Mouse (Mus musculus) adipocyte (in vitro differentiated cells): ENCODE measurements around the gene Hras.

Experiments used
- DNase-seq: peaks from one replicate; pipeline ENCODE4 v3.0.0-alpha.2; 2016; ENCODE audit warnings: low spot score

Hras gene

DNA sequence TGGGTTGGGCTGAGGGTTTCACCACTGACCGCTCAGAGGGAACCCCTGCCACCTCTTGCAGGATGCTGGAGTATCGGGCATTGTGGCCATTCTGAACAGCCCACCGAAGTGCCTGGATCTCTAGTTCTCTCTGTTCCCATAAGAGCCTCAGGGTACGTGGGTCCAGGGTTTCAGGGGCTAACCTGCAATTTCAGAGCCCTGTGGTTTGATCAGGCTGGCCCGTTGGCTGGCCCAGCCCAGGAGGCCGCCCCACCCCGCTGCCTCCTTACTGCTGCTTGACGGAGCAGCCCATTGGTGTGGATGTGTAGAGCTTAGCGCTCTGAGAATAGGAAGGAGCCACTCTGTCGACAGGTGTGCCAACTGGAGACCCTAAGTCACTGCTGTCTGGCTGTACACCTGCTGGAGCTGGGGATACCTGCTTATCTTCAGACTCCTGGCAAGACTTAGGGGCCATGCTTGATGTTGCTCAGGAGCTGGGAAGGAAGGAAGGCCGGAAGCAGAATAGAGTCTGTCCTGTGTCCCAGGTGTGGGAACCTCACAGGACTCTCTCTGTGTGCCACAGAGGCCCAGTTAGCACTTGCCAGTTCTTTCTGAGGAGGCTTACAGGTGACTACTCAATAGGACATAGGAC is 19.9 kb upstream of the Hras start, which contains the start of gene Lmntd2:
TSS of gene Lmntd2 (minus strand) at position 476 of the 631 bp plus-strand sequence.
- no peak for DNase-seq

GRCm38 (mm10) chr7:141213133-141213532 is 19.3 kb upstream of the Hras start:
- no peak for DNase-seq

GRCm38 (mm10) chr7:141210606-141211131 is 16.9 kb upstream of the Hras start:
- DNase-seq = no peak

DNA sequence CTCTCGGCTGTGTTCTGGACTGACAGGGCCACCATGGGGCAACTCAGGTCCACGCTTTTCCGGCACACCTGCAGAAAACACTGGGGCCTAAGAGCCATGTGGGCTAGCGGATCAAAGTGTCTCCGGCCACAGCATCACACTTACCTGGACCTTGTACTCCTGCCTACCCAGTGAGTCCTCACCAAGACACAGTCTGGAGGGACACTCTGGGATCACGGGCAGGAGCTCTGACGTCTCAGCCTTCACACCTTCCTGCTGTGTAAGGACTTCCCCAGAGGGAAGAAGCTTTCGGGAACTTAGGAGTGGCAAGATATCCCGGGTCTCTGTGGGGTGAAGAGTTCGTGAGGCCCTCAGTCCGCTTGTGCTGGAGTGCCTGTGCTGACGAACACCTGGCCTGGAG is 16.3 kb upstream of the Hras start:
- no peak for DNase-seq

GRCm38 (mm10) chr7:141209526-141209925 is 15.7 kb upstream of the Hras start:
- no peak for DNase-seq

- DNase-seq = no peak
Measured at GRCm38 (mm10) chr7:141206182-141206937, 12.6 kb upstream of the Hras start.

- no peak for DNase-seq
Measured at GRCm38 (mm10) chr7:141205504-141205903, 11.7 kb upstream of the Hras start.

GRCm38 (mm10) chr7:141204546-141204945 is 10.7 kb upstream of the Hras start:
- peak; percentile 24 for DNase-seq

DNA sequence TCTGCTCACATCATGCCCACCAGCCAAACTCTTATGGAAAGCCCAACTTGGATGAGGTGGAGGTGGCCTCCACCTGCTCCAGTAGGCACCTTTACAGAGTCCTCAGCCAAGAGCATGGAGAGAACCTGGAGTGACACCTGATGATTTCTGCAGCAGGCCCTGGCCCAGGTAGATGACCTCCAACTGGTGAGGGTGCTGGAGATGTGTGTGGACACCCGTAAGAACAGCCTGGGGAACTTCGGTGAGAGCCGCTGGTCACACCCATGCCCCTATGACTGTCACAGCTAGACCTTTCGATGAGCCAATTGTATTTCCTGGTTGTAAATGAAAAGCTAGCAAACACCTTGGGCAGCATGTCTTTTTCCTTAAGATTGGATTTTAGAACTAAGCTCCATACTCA is 4.3 kb upstream of the Hras start:
- DNase-seq = no peak

- no peak for DNase-seq
Measured at GRCm38 (mm10) chr7:141196619-141197282, 2.9 kb upstream of the Hras start.

- DNase-seq = no peak
Measured at GRCm38 (mm10) chr7:141195754-141196153, 1.9 kb upstream of the Hras start.

GRCm38 (mm10) chr7:141194830-141195229 is 1.0 kb upstream of the Hras start:
- DNase-seq = peak; percentile 69

DNA sequence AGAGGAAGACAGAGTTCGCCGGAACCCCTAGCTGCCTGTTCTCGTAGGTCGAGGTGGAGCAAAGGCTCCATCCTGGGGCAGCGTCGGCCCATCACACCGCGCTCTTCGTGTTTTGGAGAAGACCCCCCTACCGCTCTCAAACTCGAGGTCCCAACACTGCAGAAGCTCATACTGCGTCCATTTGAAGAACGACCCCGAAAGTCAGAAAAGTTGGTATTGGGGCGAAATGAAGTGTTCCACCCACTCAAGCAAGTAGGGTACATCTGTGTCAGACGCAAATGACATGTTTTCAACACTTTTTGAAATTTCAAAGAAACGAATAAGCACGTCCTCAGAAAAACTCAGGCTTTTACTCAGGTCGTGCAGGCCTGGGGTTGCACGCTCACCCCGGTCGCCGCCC is 604 bp upstream of the Hras start:
- DNase-seq = no peak

GRCm38 (mm10) chr7:141193348-141193856 is 403 bp downstream of the Hras start:
- peak; percentile 25 for DNase-seq

DNA sequence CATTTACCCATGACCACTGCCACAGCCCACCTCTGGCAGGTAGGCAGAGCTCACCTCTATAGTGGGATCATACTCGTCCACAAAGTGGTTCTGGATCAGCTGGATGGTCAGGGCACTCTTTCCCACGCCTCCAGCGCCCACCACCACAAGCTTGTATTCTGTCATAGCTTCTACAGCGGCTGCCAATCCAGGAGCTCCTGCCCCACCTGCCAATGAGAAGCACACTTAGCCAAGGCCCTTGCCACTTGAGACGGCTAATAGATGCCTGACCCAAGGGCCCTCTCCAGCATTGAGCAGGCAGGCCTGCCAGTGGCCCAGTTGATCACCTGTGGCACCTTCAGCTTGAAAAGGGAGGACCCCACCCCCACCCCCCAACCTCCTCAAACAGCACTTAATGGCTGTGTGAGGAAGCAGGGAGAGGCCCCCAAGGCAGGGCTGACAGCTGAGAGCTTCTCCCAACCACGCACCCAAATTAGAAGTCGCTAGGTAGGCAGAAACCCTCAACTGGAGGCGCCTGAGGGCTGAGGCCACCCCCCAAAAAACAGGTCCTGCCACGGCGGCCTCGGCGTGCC is 943 bp downstream of the Hras start:
- no peak for DNase-seq

- DNase-seq = no peak
Measured at GRCm38 (mm10) chr7:141191796-141192685, 1.8 kb downstream of the Hras start.

DNA sequence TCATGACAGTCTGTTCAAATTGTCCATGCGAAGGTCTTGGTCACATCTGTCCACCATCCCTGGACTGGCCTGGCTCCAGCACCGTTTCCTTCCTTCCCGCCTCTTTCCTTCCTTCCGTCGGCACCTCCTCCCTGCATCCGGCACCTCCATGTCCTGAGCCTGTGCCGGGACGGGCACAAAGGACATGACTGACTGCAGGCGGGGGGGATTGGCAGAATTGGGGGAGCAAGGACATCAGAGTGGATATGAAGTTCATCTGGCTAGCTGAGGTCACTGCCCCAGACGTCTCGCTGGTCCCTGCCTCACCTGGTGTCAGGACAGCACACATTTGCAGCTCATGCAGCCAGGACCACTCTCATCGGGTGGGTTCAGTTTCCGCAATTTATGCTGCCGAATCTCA is 2.8 kb downstream of the Hras start:
- no peak for DNase-seq

DNA sequence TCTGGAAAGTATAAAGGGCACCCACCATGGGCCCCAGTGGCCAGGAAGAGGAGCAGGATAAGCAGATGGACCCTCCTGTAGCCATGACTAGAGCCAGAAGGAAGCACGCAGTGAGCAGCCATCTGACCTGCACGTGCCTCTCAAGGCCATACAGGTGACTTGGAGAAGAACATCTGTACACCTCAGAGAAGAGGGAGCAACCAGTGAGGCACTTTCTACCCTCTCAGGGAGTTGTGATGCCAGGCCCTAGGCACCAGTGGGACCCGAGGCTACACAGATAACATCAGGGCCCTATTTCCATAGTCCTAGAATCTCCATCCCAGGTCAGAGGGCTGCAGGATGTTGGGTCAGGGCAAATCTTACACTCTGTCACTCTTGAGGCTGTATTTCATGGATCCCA is 3.6 kb downstream of the Hras start:
- no peak for DNase-seq

DNA sequence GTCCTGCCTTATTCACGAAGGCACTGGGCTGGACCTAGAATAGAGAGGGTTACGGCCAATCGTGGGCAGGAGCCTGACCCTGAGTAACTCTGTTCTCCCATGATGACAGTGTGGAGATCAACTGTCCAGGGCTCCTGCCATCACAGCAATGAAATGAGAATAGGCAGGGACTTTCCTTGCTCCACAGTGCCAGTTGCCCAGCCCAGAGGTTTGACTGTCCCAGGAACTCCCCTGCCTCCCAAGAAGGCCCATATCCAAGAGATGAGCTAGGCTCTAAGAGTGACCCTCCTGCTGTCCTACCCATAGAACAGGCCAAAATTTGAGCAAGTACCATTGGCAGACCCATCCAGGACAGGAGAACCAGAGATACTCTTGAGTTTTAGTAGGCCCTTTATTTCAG is 5.1 kb downstream of the Hras start:
- no peak for DNase-seq

DNA sequence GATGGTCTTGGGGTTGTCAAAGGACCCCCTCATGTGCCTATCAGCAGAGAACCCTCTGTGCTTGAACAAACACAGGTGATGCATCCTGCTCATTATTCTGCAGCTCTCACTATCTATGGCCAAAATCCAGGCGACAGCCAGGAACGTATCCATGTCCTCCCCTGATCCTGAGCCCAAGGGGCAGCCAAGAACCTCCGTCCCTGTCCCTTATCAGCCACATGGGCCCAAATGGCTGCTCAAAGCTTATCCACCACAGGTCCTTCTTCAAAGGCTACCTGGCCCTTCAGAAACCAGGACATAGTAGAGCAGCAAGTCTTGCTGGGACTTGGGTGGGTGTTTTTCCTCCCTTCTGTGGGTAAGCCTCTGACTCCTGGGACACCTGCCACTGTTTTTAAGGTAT is 5.6 kb downstream of the Hras start:
- DNase-seq = no peak

GRCm38 (mm10) chr7:141176173-141176572 is 17.6 kb downstream of the Hras start:
- DNase-seq = peak; percentile 89
